Mouse (Mus musculus): Measurements from ENCODE around the gene Hephl1. TPM values are rescaled to one million over a fixed set of nuclear protein-coding genes. Genes with fewer than 3 reads are reported as not detected.
"Not testable (repeated sequence)": the region's sequence is repeated elsewhere in the genome, so short reads cannot be mapped to it uniquely, and the experiment has no call there.

The Hephl1 gene
- total RNA-seq (2021), result not detected

GRCm38 (mm10) chr9:15112008-15112407, at the start of gene Hephl1:
TSS of gene Hephl1 (minus strand) at chr9:15112108.
- DNase-seq, result no peak

- DNase-seq, result no peak
Measured at GRCm38 (mm10) chr9:15149246-15149926, 37.5 kb upstream of the Hephl1 start.

GRCm38 (mm10) chr9:15140546-15140945, 28.6 kb upstream of the Hephl1 start:
- no peak for DNase-seq

GRCm38 (mm10) chr9:15125897-15126296, 14.0 kb upstream of the Hephl1 start:
- no peak for DNase-seq

GRCm38 (mm10) chr9:15122431-15122830, 10.5 kb upstream of the Hephl1 start:
- DNase-seq, result no peak

GRCm38 (mm10) chr9:15120841-15121358, 9.0 kb upstream of the Hephl1 start:
- DNase-seq, result no peak

GRCm38 (mm10) chr9:15120209-15120608, 8.3 kb upstream of the Hephl1 start:
- DNase-seq, result no peak

- no peak for DNase-seq
Measured at GRCm38 (mm10) chr9:15119515-15119914, 7.6 kb upstream of the Hephl1 start.

- no peak for DNase-seq
Measured at GRCm38 (mm10) chr9:15116165-15116564, 4.3 kb upstream of the Hephl1 start.

GRCm38 (mm10) chr9:15114102-15114501, 2.2 kb upstream of the Hephl1 start:
- DNase-seq, result no peak

GRCm38 (mm10) chr9:15108101-15108500, 3.8 kb downstream of the Hephl1 start:
- DNase-seq, result no peak

- no peak for DNase-seq
Measured at GRCm38 (mm10) chr9:15105136-15105535, 6.8 kb downstream of the Hephl1 start.

GRCm38 (mm10) chr9:15103579-15104300, 8.2 kb downstream of the Hephl1 start:
- DNase-seq, result no peak

- DNase-seq, result no peak
Measured at GRCm38 (mm10) chr9:15101531-15102161, 10.3 kb downstream of the Hephl1 start.

GRCm38 (mm10) chr9:15098421-15098820, 13.5 kb downstream of the Hephl1 start:
- DNase-seq, result not testable (repeated sequence)

GRCm38 (mm10) chr9:15097172-15097571, 14.7 kb downstream of the Hephl1 start:
- DNase-seq, result no peak

GRCm38 (mm10) chr9:15096161-15096560, 15.7 kb downstream of the Hephl1 start:
- no peak for DNase-seq

- DNase-seq, result no peak
Measured at GRCm38 (mm10) chr9:15095206-15095605, 16.7 kb downstream of the Hephl1 start.

- no peak for DNase-seq
Measured at GRCm38 (mm10) chr9:15068686-15069295, 43.1 kb downstream of the Hephl1 start.

GRCm38 (mm10) chr9:15067995-15068685, 43.8 kb downstream of the Hephl1 start:
- DNase-seq, result no peak

- no peak for DNase-seq
Measured at GRCm38 (mm10) chr9:15064176-15064575, 47.7 kb downstream of the Hephl1 start.

GRCm38 (mm10) chr9:15060847-15061246, 51.1 kb downstream of the Hephl1 start:
- DNase-seq, result no peak
